Mouse (Mus musculus) frontal cortex, postnatal 36 days (tissue): ENCODE measurements at regions not wholly inside any gene's neighbourhood (a gene's known extent, or its start where the extent isn't known, plus 50 kb on each side); places are given as distances from the start of the nearest gene placed in this dataset.
"Not testable (repeated sequence)": the region's sequence is repeated elsewhere in the genome, so short reads cannot be mapped to it uniquely, and the experiment has no call there.

Experiments
- DNase-seq, 2 experiments: peaks; one replicate each; pipeline ENCODE4 v3.0.0; 2022; ENCODE audit warnings: low spot score in 2 of 2

DNA sequence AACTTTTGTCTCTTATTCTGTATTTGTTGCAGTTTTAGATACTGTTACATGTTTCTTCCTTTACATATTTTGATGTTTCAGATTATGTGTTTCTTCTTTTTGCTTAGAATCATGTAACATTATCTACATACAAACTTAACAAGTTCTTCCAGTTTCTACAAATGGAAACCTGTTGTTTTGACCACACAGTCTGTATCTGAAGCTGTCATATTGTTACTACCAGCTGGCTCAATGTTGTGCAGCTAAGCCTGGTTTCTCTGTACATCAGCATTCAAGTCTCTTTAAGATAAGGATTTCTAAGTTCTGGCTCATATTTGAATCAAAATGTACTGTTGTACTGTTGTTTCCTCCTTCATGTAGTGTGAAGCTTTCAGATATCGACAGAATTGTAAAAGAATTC is 65.4 kb upstream of the Vps41 start:
- no peak for DNase-seq

DNA sequence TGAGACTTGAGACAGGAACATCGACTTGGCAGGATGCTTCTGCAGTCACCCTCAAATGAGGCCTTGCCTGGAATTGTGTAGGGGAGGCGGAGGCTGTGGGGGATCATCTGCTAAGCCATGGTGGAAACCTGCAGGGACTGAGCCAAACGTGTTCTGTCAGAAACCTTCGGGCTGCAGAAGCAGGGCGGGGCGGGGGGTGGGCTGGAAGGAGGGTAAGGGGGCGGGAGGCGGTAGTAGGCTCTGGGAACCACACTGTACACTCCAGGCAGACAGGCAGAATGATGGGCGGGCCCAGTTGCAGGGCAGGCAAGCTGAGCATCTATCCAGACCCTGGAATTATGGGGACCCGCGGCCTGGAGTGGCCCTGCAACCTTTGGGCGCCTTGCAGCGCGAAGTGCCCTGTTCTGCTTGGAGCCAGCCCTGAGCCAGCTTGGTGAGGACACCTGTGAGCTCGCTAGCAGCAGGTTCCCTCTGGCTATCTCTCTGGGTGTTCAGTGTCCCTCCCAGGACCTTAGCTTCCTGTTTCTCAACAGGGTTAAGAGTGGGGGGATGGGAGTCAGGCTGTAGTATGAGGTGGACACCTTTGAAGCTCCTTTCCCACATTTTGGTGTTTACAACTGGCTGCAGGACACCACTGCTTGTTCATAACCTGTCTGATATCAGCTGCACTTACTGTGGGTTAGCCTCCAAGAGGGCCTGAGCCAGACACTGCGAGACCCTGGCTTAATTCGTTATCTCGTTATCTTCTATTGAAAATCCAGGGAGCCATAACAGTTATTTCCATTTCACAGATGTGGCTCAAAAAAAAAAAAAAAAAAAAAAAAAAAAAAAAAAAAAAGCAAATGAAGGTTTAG is 102.1 kb upstream of the Vps41 start:
- no peak for DNase-seq

DNA sequence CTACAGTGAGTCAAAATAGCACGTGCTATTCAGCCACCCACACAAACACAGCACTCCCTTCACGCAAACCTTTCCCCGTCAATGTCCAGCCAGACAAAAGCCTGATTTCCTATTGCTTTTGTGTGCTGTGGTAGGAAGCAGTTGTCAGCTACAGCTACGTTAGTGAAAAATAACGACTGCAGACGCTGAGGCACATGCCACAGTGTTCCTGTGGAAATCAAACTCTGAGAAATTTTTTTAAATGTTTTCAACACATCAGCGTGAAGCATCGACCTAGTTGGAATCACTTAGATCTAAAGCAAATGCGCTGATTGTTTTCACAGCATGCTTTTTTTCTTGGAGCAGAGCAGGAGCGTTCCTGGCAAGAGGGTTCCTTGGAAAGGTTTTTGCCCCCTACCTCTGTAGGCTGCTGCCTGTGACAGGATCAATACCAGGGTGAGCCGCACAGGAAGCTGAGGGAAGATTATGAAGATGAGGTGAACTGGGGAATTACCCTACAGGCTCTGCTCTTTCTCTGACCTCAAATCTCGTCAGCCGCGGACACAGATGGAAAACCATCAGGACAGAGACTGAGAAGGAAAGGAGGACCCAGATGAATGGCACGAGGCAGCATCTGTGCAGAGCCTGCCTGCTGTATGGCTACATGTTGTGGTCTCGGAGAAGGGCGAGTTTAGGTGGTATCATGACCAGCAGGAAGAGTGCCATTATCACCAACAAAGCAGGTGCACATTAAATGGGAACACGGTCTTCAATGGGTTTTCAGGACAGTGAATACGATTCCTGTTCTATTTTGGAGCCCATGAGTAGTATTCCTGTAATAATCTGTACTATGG is 136.2 kb upstream of the Vps41 start:
- DNase-seq: peak in 1 of 2 experiments; percentile 2

DNA sequence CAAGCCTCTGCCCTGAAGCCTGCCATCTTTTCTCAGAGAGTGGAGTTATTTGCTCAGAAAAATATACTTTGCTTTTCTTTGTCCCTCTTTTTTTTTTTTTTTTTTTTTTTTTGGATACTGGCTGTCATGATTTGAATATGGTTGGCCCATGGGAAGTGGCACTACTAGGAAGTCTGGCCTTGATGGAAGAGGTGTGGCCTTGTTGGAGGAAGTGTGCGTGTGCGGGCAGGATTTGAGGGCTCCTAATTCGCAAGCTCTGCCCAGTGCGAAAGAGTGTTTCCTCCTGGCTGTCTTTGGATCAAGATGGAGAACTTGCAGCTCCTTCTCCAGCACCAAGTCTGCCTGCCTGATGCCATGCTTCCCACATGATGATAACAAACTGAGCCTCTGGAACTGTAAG is 141.1 kb upstream of the Vps41 start:
- DNase-seq: no peak

DNA sequence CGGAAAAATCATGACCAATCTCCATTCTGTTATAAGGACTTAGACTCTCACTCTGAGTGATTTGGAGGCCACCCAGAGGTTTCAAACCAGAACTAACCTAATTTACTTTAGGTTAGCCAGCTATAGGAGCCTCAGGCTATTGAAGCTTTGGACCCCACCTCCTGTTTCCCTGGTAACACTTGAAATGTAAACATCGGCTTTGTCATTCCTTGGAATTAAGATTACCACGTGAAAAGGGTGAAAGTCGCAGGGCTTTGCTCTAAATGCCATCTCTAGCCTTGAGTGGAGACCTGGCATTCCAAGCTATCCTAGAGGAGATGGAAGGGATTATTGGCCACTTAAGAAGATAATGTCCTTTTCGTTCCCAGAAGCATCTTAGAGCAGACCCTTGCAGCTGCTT is 141.5 kb upstream of the Vps41 start:
- no peak for DNase-seq

DNA sequence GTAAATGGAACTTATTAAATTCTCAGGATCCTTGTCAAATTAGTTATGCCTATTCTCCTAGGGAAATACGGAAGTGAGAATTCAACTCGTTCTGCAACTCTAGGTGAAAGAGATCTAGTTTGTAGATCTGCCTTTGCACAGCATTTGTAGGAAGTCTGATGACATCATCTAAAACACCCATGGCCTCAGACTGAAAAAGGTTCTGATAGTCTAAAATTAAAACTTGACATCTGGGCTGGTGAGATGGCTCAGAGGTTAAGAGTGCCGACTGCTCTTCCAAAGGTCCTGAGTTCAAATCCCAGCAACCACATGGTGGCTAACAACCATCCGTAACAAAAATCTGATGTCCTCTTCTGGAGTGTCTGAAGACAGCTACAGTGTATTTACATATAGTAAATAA is 144.5 kb upstream of the Pou6f2 start:
- not testable (repeated sequence) for DNase-seq

DNA sequence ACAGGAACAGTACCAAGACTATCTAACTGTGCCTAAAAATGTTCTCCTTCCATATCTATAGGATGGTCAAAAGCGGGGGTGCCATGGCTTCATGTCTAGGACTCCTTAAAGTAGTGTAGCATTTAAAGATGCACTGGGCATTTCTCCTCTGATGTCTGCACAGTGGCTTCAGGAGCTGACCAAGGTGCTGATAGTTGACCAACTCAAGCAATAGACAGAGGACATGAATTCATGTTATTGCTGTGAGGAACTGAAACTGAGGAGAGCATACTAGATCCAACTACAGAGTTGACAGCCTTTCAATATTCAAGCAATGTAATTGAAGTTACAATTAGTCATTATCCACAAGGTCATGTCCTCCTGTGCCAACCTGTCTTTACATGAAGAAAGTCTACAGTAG is 133.0 kb upstream of the Pou6f2 start:
- DNase-seq: no peak

DNA sequence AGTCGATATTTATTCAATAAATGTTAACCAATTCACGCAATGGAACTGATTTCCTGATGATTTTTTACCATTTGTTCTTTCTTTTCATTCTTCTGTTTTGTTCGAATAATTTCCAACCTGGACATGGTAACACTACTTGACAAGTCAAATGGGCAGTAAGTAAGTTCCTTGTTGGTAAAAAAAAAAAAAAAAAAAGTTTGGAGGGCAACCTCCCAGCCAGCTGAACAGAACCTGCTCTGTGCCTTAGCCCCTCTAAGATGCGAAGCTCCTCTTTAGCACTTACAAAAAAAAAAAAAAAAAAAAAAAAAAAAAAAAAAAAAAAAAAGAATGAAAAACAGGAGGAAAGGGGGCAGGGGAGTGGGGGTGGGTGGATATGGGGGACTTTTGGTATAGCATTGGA is 100.7 kb upstream of the Pou6f2 start:
- DNase-seq: no peak

DNA sequence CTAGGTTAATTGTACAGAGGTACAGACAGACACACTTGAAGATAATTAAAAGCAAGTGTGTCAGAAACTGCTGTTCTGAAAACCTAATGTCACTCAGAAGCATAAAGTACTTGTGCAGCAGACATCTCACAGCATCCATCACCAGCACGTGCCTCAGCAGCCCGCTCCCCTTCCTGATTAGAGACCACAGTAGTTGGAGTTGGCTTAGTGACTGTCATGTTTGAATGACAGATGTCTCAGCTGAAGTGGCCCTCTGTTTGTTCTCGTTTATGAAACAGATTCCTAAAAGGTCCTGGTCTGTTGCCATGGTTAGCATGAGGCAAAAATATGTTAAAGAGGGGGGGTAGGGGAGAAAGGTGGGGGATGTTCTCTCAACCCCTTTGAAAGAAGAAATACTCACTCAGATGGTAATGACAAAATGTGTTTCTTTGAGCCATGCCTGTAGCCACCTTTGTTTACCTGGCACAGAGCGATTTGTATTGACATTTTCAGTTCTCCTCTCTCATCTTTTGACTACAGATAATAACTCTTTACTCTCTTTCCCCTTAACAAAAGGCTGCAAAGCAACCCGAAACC is 100.2 kb upstream of the Pou6f2 start:
- no peak for DNase-seq

DNA sequence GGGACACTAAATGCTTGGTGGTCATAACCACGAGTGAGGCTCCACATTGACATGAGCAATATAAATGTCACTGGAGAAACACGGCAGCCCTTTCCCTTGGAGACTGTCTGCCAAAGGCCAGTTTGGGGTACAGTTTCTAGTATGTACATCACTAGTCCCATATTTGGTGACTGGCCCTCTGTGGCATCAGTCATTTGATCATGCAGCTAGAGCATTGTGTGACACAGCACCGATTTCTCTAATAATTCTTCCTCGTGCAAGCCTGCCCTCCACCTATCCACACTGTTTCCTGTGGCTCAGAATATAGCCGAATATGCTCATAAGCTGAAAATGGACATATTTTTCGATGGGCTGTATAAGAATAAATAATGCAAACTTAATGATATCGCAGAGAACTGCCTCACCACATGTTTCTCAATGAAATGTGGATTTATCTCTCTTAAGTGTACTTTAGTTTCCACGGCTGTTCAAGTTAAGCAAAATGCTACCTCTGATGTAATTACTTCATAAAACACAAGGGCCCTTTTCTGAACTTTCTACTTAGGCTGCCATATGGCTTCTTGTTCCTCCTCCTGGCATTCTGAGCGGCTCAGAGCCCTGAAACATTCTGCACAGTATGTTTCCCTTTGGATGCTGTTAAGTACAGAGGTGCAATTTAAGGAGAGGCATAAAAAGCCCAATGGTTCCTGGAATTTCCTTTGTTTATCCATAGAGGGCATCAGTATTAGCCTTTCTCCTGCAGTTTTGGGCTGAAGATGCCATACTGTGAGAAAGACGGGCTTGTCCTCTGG is 97.7 kb upstream of the Pou6f2 start:
- no peak for DNase-seq

DNA sequence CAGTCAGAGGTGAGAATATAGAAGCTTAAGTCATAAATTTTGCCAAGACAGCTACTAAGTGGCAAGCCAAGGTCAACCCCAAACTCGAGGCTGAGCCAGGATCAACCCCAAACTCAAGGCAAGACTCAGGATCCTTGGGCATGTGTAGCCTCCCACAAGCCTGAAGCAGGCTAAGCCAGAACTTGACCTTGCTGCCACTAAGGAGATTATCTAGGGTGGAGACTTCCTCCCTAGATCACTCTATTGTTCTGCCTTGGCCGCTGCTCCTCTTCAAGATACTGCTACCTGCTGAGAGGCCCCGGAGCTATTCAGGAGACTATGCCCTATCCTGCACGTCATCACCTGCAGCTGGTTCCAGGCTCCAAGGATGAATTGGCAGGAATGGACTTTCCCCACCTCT is 88.3 kb upstream of the Pou6f2 start:
- DNase-seq: not testable (repeated sequence)

DNA sequence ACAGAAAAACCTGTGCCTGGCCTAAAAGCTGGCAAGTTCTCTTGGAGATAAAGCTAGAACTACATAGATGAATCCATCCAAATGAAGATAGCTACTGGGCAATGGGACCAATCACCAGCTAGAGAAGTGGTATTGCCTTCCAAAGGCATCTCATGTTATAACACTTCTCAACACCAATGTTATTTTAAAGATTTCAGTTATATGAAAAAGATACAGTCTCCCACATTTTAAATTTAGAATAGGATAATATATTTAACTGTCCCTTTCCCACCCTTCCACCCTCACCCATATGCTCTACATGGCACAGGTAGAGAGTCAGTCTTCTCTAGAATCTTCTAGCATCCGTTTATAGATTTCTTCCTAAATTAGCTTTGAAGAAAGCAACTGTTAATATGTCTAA is 87.6 kb upstream of the Pou6f2 start:
- DNase-seq: peak in 1 of 2 experiments; percentile 49

DNA sequence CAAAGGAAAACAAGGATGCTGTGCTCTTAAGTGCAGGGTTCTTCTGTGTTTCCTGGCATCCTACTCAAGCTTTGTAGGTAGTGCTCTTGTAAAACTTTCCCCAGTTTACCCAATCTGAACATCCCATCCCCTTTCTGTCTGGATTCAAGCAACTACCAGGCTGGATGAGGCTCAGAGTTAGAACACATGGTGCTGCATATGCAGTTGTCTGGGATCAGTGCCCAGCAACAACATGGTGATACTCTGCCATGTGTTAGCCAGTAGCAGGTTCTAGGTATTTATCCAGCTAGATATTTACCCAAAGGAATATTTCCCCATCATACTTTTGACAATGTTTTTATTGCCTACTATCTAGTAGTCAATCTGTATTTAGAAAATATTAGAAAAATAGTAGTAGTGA is 78.8 kb upstream of the Pou6f2 start:
- no peak for DNase-seq

DNA sequence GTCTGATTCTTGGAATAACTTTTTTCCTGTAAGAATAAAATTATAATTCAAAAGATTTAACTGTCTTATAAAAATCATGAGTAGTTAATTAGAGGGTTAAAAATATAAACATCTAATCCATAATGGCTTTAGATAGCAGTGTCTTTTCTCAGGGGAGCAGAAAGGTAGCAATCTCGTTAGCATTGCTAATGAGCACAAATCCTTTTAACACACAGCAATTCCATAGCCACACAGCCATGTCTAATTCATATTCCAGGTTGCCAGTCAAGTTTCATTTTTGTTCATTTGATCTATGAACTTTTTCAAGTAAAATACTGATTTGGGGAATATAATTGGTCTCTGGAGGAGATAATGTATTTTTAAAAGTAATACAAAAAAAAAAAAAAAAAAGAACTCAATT is 74.0 kb upstream of the Pou6f2 start:
- DNase-seq: no peak

DNA sequence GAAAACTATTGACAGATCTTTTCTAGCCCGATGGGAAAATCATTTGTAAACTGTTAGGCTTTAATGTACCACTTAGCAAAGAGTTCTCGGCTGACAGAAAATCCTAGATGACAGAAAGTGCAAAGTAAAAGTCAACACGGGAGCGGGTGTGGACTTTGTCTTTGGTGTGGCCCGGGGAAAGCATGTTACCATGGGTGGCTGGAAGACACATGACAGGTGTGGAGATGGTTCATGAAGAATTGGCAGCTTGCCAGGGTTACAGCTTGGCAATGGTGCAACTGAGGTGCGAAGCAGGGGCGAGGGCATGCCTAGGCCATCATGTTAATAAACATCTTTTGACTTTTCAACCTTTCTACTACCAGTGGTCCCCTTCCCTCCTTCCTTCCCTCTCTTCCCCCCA is 68.4 kb upstream of the Pou6f2 start:
- DNase-seq: no peak

DNA sequence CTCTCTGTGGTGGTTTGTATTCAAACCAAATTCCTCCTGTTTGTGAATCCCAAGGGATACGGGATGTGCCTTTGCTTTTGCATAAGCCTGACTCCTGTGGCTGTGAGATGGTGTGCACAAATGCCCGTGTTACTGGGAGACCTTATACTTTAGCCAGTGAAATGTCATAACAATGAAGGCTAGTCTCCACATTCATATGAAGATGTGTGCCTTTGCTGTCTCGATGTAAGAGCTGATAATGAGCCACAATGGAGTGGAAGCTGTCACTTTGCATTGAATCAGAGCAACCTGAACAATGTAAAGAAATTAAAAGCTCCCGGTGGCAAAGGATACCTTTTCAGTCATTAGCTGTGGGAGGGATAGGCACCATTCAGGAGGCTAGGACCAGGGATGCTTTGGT is 64.7 kb upstream of the Pou6f2 start:
- no peak for DNase-seq

DNA sequence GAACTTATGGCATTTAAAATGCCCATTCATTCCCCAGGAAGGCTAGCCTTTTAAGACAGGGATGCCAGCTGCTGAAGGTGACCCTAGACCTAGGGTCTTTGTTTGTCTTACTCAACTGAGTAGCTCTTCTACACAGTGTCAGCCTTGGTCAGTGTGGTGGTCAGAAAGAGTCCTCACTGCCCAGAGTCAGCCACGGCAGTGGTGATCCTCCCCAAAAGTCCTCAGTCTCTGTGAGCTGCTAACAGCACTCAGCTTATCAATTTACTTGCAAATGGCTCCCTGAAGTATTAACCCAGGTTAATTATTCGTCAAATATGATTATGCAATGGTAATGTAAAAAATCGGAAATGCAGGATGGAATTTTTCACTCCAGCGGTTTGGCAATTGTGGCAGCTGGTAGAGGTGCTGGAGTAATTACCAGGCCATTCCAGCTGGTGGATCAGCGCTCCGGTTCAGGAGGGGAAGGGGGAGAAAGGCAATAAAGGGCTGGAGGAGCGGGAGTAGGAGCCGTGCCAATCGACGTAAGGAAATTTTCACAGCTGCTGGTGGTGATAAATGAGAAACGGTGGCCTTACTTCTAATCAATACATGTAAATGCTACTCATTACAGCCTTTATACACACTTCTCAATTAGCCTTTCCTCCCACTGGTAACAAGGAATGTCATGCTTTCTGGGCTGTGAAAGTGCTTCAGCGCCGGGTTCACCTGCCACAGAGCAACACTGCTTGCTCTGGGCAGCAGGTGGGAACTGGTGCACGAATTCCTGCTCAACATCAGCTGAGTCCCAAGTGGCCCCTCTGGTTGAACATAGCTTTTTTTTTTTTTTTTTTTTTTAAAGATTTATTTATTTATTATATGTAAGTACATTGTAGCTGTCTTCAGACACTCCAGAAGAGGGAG is 60.1 kb upstream of the Pou6f2 start:
- no peak for DNase-seq
